Mouse (Mus musculus): ENCODE measurements at regions not wholly inside any gene's neighbourhood (a gene's known extent, or its start where the extent isn't known, plus 50 kb on each side); places are given as distances from the start of the nearest gene placed in this dataset.

Small RNA genes lying in the stretch of these regions (microRNA-seq; reads per million reads assigned to microRNA genes)
- 0 reads per million in 2 experiments for gene Gm23304
